Mouse (Mus musculus): ENCODE measurements around the gene Lce3b. TPM values are rescaled to one million over a fixed set of nuclear protein-coding genes. Genes with fewer than 3 reads are reported as not detected.

Lce3b gene
- polyA plus RNA-seq (2016; fragmentation: Nextera tagmentation; extraction: Ambion mirVana) = not detected in 2 replicates

DNA sequence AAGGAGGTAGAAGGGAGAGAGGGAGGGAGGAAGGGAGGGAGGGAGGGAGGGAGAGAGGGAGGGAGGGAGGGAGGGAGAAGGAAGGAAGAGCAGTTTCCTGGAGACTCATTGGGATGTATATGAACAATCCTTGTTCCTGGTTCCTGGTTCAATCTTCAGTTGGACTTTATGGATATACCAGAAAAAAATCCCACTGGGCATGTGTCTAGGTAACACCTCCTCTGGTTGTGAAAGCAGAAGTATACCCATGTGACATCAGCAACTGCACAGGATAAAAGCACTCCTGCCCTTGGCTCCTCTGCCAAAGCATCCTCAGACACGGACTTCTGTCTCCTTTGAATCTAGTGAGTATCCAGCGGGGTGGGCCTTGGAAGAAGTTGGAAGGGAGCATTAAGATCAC lies at the start of gene Lce3b:
Gene Lce3b (plus strand): TSS at position 301 of the 400 bp plus-strand sequence.
- no peaks in the 10 kb centered on the region for H3K36me3 ChIP-seq
- no peak within 1 kb of the TSS for H3K4me2 ChIP-seq
- no peak within 1 kb of the TSS for H3K27ac ChIP-seq
- 35% methylated on average over 2 of the region's 2 CpGs for WGBS (ENCODE audit: insufficient replicate concordance)
- no peaks in the 10 kb centered on the region for H3K9me3 ChIP-seq (replicated peaks)
- no peak within 1 kb of the TSS for H3K9ac ChIP-seq
- no peak within 1 kb of the TSS for H3K4me3 ChIP-seq
- no peak for ATAC-seq
- H3K4me1 ChIP-seq = no peaks in the 10 kb centered on the region
- H3K27me3 ChIP-seq (replicated peaks) = no peaks in the 10 kb centered on the region

DNA sequence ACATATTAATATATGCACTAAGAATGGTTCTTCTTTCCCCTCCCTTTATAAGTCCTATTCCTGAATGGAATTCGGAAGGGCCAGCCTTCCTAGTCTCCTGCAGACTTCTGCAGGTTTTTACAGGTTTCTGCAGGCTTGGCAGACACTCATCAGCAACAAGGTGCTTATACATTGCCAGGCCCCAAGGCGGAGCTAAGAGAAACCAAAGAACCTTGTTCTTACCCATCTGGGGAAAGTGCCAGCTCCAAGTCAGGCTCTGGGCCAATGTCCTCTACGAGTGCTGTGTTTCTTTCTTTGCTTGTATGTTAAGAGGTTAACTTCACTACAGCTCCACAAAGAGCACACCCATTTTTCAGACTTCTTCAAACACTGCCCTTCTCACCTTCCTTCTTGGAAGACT lies 38.7 kb upstream of the Lce3b start:
- 51% methylated on average over 3 of the region's 3 CpGs for WGBS (ENCODE audit: insufficient replicate concordance)
- Histone ChIP-seq H3K36me3 (no peaks in the 10 kb centered on the region), H3K4me3 (no peak overlapping the region), H3K9me3 (replicated peaks) (no peaks in the 10 kb centered on the region), H3K9ac (no peak overlapping the region), H3K27ac (no peak overlapping the region), H3K4me1 (no peaks in the 10 kb centered on the region), H3K4me2 (no peak overlapping the region), H3K27me3 (replicated peaks) (no peaks in the 10 kb centered on the region)
- no peak for ATAC-seq

DNA sequence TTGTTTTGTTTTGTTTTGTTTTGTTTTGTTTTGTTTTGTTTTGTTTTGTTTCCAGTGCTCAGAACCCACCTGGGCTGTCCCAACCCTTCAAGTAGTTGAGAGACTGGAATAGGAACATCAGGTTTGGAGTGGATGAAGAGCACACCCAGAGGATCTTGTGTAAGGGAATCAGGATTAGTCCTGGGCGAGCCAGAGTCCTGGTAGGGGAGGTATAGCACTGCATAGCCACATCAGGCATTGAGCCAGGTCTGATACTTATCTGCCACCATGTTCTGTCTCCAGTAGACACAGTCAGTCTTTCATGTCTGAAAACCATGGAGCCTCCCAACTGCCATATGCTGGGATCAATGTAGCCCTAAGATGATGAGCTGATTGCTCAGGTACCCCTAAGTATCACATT lies 38.3 kb upstream of the Lce3b start:
- no peak for ATAC-seq
- H3K9me3 ChIP-seq (replicated peaks) = no peaks in the 10 kb centered on the region
- H3K9ac ChIP-seq = no peak overlapping the region
- H3K36me3 ChIP-seq = no peaks in the 10 kb centered on the region
- no peak overlapping the region for H3K4me2 ChIP-seq
- H3K27ac ChIP-seq = no peak overlapping the region
- WGBS (ENCODE audit: insufficient replicate concordance) = 15% methylated on average over 1 of the region's 1 CpGs
- H3K4me1 ChIP-seq = no peaks in the 10 kb centered on the region
- no peak overlapping the region for H3K4me3 ChIP-seq
- H3K27me3 ChIP-seq (replicated peaks) = no peaks in the 10 kb centered on the region

DNA sequence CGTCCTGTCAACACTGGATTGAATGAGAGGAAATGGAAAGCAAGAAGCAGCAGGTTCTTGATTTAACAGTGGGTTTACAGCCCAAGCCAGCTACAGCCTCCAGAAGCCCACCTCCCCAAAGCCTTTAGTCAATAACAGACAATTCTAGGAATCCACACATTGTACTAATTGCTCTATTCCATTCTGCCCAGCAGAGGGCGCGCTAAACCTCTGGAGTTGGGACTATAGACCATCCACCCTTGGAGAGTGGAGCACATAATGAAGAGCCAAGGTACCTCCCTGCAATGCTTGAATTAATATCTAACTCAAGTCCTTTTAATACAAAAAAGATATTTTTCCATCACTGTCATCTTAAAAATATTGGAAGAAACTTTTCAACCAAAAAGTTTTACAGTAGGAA lies 29.8 kb upstream of the Lce3b start:
- Histone ChIP-seq H3K4me3 (no peak overlapping the region), H3K4me2 (no peak overlapping the region), H3K9ac (no peak overlapping the region), H3K27me3 (replicated peaks) (no peaks in the 10 kb centered on the region), H3K9me3 (replicated peaks) (no peaks in the 10 kb centered on the region), H3K4me1 (no peaks in the 10 kb centered on the region), H3K27ac (no peak overlapping the region), H3K36me3 (no peaks in the 10 kb centered on the region)
- no peak for ATAC-seq
- 12% methylated on average over 3 of the region's 3 CpGs for WGBS (ENCODE audit: insufficient replicate concordance)

DNA sequence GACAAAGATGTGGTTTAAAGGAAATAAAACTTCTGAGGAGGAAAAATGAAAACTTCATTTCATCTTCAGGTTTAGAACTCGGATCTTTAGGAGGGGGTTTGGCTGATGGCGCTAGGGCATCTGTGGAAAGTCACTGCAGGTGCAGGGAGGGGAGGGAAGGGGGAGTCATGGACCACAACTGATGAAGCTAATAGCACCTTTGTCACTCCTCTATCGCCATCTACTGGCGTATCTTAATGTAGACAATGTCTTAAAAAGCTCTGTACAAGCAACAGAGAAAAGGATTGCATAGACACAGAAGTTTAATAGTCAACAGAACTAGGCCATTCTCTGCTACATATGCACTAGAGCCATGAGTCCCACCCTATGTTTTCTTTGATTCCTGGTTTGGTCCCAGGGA lies 29.1 kb upstream of the Lce3b start:
- Histone ChIP-seq H3K4me1 (no peaks in the 10 kb centered on the region), H3K9ac (no peak overlapping the region), H3K4me3 (no peak overlapping the region), H3K36me3 (no peaks in the 10 kb centered on the region), H3K27me3 (replicated peaks) (no peaks in the 10 kb centered on the region), H3K27ac (no peak overlapping the region), H3K4me2 (no peak overlapping the region), H3K9me3 (replicated peaks) (no peaks in the 10 kb centered on the region)
- no peak for ATAC-seq
- WGBS (ENCODE audit: insufficient replicate concordance) = 25% methylated on average over 4 of the region's 4 CpGs

DNA sequence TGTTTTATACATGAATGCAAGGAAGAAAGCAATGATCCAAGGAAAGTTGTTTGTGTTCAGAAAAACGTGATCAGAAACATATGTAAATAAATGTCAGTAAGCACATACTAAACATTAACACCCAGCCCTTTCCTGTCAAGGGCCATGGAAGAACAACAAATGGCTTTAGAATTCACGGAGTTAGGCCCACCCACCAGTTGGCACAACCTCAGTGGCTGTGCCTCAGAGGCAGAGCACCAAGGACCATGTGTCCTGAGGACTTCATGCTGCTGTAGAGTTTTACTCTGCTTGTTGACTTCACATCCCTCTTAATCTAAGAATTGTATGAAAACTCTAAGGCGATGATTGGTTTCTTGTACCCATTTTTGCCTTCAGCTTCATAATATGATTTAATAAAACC lies 27.6 kb upstream of the Lce3b start:
- H3K9me3 ChIP-seq (replicated peaks) = no peaks in the 10 kb centered on the region
- H3K27ac ChIP-seq = no peak overlapping the region
- no peaks in the 10 kb centered on the region for H3K27me3 ChIP-seq (replicated peaks)
- H3K9ac ChIP-seq = no peak overlapping the region
- no peak overlapping the region for H3K4me2 ChIP-seq
- ATAC-seq = no peak
- no peak overlapping the region for H3K4me3 ChIP-seq
- no peaks in the 10 kb centered on the region for H3K4me1 ChIP-seq
- no peaks in the 10 kb centered on the region for H3K36me3 ChIP-seq
- 40% methylated on average over 3 of the region's 3 CpGs for WGBS (ENCODE audit: insufficient replicate concordance)

DNA sequence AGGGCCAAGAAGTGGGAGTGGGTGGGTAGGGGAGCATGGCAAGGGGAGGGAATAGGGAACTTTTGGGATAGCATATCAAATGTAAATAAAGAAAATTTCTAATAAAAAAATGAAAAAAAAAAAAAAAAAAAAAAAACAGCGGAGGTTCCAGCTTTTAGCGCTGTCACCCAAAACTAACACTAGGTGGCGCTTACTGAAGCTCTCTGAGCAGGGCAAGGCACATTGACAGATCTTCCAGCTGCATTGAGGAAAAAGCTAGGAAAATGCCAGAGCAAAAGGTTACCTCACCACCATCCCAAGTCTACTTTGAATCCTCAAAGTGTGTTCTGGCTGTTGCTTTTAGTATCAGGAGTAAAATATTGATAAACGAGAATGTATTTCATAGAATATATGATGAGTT lies 25.2 kb upstream of the Lce3b start:
- H3K36me3 ChIP-seq = no peaks in the 10 kb centered on the region
- no peaks in the 10 kb centered on the region for H3K27me3 ChIP-seq (replicated peaks)
- H3K9me3 ChIP-seq (replicated peaks) = no peaks in the 10 kb centered on the region
- H3K27ac ChIP-seq = no peak overlapping the region
- ATAC-seq = no peak
- no peak overlapping the region for H3K9ac ChIP-seq
- no peak overlapping the region for H3K4me3 ChIP-seq
- no peak overlapping the region for H3K4me2 ChIP-seq
- 17% methylated on average over 4 of the region's 4 CpGs for WGBS (ENCODE audit: insufficient replicate concordance)
- no peaks in the 10 kb centered on the region for H3K4me1 ChIP-seq

DNA sequence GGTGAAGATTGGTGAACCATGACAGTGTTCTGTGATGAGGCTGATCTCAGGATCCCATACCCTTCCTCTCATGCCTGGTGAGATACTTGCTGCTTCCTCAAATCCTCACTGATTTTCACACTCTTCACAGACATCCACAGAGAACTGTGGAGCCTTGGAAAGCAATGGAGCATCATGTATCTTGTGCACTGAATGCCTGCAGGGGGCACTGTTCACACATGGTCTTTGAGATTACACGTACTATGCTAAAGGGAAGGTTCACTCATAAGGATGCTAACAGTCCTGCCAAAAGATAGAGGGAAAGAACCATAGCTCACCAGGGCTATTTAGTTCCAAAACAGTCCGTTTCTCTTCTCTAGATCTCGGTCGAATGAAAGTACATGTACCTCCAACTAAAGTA lies 12.4 kb upstream of the Lce3b start:
- no peak overlapping the region for H3K27ac ChIP-seq
- WGBS (ENCODE audit: insufficient replicate concordance) = 37% methylated on average over 4 of the region's 4 CpGs
- H3K27me3 ChIP-seq (replicated peaks) = no peaks in the 10 kb centered on the region
- no peaks in the 10 kb centered on the region for H3K4me1 ChIP-seq
- H3K36me3 ChIP-seq = no peaks in the 10 kb centered on the region
- H3K9ac ChIP-seq = no peak overlapping the region
- no peak overlapping the region for H3K4me2 ChIP-seq
- ATAC-seq = no peak
- no peaks in the 10 kb centered on the region for H3K9me3 ChIP-seq (replicated peaks)
- H3K4me3 ChIP-seq = no peak overlapping the region

DNA sequence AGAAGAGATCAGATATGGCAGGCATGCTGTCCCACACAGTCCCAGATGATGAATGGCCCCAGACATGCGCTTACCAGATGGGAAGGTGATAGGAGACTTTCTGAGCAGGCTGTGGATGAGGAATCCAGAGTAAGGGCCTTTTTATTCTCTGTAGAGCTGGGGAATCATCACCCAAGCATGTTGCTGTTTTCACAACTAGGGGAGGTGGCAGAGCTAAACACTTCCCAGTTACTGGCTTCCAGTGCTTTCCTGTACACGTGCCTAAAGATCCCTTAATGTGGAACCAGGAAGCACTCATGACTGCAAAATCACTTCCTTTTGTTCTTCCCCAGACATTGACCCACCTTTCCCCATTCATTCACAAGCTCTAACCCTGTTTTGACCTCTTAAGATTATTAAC lies 6.6 kb upstream of the Lce3b start, which contains the start of gene Lce3a:
Gene Lce3a (minus strand): TSS at position 101 of the 400 bp plus-strand sequence.
- no peak within 1 kb of the TSS for H3K27ac ChIP-seq
- no peak within 1 kb of the TSS for H3K9ac ChIP-seq
- H3K4me2 ChIP-seq = no peak within 1 kb of the TSS
- 39% methylated on average over 2 of the region's 2 CpGs for WGBS (ENCODE audit: insufficient replicate concordance)
- H3K9me3 ChIP-seq (replicated peaks) = no peaks in the 10 kb centered on the region
- no peaks in the 10 kb centered on the region for H3K36me3 ChIP-seq
- H3K27me3 ChIP-seq (replicated peaks) = no peaks in the 10 kb centered on the region
- H3K4me3 ChIP-seq = no peak within 1 kb of the TSS
- H3K4me1 ChIP-seq = no peaks in the 10 kb centered on the region
- no peak for ATAC-seq

DNA sequence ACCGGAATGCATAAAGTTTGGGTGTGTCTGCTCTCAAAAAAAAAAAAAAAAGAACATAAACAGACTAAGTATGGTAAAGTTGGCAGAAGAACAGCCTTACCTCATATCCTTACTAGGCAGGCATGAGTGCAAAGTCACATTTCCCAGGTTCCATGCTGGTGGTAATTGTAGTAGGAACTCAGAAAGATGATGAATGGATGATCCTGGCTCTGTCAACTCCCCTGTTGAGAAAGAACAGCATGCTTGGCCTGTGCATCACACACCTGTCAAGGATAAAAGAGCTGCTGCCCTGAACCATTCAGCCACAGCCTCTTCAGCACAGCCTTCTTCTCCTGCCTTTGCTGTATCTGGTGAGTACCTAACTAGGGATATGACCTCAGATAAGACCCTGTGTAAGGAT lies 11.4 kb downstream of the Lce3b start, which contains the start of gene Lce3c:
Gene Lce3c (plus strand): TSS at position 301 of the 400 bp plus-strand sequence.
- whole genome bisulfite sequencing (ENCODE audit: insufficient replicate concordance) = 58% methylated on average over 1 of the region's 1 CpGs
- Histone ChIP-seq H3K27ac (no peak within 1 kb of the TSS), H3K27me3 (replicated peaks) (no peaks in the 10 kb centered on the region), H3K4me2 (no peak within 1 kb of the TSS), H3K36me3 (no peaks in the 10 kb centered on the region), H3K9me3 (replicated peaks) (no peaks in the 10 kb centered on the region), H3K4me3 (no peak within 1 kb of the TSS), H3K9ac (no peak within 1 kb of the TSS), H3K4me1 (no peaks in the 10 kb centered on the region)
- no peak for ATAC-seq

DNA sequence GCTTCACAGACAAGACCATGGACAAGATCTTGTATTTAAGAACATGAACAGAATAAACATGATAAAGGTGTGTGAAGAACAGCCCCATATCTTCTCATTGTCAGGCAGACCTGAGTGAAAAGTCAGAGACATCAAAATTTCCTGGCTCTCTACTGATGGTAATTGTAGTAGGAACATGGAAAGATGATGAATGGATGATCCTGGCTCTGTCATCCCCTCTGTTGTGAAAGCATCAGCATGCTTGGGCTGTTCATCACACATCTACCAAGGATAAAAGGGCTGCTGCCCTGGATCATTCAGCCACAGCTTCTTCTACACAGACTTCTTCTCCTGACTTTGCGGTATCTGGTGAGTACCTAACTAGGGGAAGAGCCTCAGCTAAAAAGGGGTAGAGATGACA lies 24.3 kb downstream of the Lce3b start, which contains the start of gene Lce3d:
Gene Lce3d (plus strand): TSS at position 301 of the 400 bp plus-strand sequence.
- H3K4me3 ChIP-seq = no peak within 1 kb of the TSS
- ATAC-seq = no peak
- H3K4me2 ChIP-seq = no peak within 1 kb of the TSS
- no peaks in the 10 kb centered on the region for H3K36me3 ChIP-seq
- WGBS (ENCODE audit: insufficient replicate concordance) = 83% methylated on average over 1 of the region's 1 CpGs
- H3K9me3 ChIP-seq (replicated peaks) = no peaks in the 10 kb centered on the region
- H3K9ac ChIP-seq = no peak within 1 kb of the TSS
- H3K4me1 ChIP-seq = no peaks in the 10 kb centered on the region
- no peak within 1 kb of the TSS for H3K27ac ChIP-seq
- no peaks in the 10 kb centered on the region for H3K27me3 ChIP-seq (replicated peaks)

DNA sequence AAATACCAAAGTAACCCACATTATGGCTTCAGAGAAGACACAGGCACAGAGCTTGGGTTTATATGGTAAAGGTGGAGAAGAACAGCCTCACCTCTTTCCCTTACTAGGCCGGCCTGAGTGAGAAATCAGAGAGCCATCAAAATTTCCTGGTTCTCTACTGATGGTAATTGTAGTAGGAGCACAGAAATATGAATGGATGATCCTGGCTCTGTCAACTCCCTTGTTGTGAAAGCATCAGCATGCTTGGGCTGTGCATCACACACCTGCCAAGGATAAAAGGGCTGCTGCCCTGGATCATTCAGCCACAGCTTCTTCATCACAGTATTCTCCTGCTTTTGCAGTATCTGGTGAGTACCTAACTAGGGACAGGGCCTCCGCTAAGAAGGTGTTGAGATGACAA lies 34.0 kb downstream of the Lce3b start, which contains the start of gene Lce3e:
Gene Lce3e (plus strand): TSS at position 301 of the 400 bp plus-strand sequence.
- no peaks in the 10 kb centered on the region for H3K4me1 ChIP-seq
- no peak for ATAC-seq
- H3K9ac ChIP-seq = no peak within 1 kb of the TSS

DNA sequence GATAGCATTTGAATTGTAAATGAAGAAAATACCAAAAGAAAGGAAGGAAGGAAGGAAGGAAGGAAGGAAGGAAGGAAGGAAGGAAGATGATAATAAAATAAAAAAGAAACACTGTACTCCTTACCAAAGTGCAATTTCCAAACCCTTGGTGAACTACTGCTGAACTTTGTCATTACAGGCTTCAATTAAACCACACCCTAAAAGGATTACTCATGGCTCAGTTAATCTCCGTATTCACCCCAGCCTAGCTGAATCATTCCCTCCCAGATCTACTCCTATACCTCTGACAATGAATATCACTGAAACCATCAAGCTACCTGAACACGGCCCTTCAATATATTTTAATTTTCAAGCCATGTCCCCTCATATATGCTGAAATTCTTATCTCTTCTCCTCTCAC lies 45.7 kb downstream of the Lce3b start:
- Histone ChIP-seq H3K4me2 (no peak overlapping the region), H3K4me1 (no peaks in the 10 kb centered on the region), H3K27me3 (replicated peaks) (no peaks in the 10 kb centered on the region), H3K27ac (no peak overlapping the region), H3K9me3 (replicated peaks) (no peaks in the 10 kb centered on the region), H3K36me3 (no peaks in the 10 kb centered on the region), H3K9ac (no peak overlapping the region), H3K4me3 (no peak overlapping the region)
- ATAC-seq = no peak
- WGBS (ENCODE audit: insufficient replicate concordance) = 58% methylated on average over 2 of the region's 2 CpGs

More for the DNA sequence above, 34.0 kb downstream of the Lce3b start, which contains the start of gene Lce3e:
- no peaks in the 10 kb centered on the region for H3K36me3 ChIP-seq
- 64% methylated on average over 2 of the region's 2 CpGs for WGBS (ENCODE audit: insufficient replicate concordance)
- no peaks in the 10 kb centered on the region for H3K9me3 ChIP-seq (replicated peaks)
- no peaks in the 10 kb centered on the region for H3K27me3 ChIP-seq (replicated peaks)
- no peak within 1 kb of the TSS for H3K4me3 ChIP-seq
- no peak within 1 kb of the TSS for H3K27ac ChIP-seq
- H3K4me2 ChIP-seq = no peak within 1 kb of the TSS

Measured in liver, embryonic 12.5 days (tissue).